Mouse (Mus musculus): ENCODE measurements at regions not wholly inside any gene's neighbourhood (a gene's known extent, or its start where the extent isn't known, plus 50 kb on each side); places are given as distances from the start of the nearest gene placed in this dataset.
A peak's percentile ranks its signal among the peaks of the same experiment; 100 is the strongest.
"Not testable (repeated sequence)": the region's sequence is repeated elsewhere in the genome, so short reads cannot be mapped to it uniquely, and the experiment has no call there.

GRCm38 (mm10) chr6:37692758-37693157 lies 162.8 kb downstream of the Akr1d1 start:
- no peak for DNase-seq (ENCODE audit: low spot score)

GRCm38 (mm10) chr6:37696074-37696473 lies 166.1 kb downstream of the Akr1d1 start:
- no peak for DNase-seq (ENCODE audit: low spot score)

- DNase-seq (ENCODE audit: low spot score): no peak
These were observed 166.7 kb upstream of the Trim24 start for GRCm38 (mm10) chr6:37703946-37704345.

- DNase-seq (ENCODE audit: low spot score): peak; percentile 77
These were observed 164.9 kb upstream of the Trim24 start for GRCm38 (mm10) chr6:37705733-37706145.

DNA sequence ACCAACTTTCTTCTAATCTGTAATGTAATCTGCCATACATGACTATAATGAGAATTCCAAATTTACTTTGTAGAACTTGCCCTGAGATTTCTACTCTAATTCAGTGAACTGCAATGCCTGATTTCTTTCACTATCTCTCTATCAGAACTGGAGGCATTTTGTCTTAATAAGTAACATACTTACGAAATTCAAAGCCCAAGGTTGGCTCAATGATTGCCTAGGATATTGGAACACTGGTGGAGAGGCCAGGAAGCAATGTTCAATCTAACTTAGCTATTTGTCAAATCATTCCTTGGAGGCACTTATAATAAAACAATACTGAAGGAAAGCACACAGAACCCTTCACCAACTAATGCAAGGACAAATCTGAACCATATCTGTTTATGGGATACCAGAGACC lies 162.9 kb upstream of the Trim24 start:
- not testable (repeated sequence) for DNase-seq (ENCODE audit: low spot score)

GRCm38 (mm10) chr6:37711766-37712165 lies 158.8 kb upstream of the Trim24 start:
- no peak for DNase-seq (ENCODE audit: low spot score)

- no peak for DNase-seq (ENCODE audit: low spot score)
These were observed 157.2 kb upstream of the Trim24 start for GRCm38 (mm10) chr6:37713411-37713810.

DNA sequence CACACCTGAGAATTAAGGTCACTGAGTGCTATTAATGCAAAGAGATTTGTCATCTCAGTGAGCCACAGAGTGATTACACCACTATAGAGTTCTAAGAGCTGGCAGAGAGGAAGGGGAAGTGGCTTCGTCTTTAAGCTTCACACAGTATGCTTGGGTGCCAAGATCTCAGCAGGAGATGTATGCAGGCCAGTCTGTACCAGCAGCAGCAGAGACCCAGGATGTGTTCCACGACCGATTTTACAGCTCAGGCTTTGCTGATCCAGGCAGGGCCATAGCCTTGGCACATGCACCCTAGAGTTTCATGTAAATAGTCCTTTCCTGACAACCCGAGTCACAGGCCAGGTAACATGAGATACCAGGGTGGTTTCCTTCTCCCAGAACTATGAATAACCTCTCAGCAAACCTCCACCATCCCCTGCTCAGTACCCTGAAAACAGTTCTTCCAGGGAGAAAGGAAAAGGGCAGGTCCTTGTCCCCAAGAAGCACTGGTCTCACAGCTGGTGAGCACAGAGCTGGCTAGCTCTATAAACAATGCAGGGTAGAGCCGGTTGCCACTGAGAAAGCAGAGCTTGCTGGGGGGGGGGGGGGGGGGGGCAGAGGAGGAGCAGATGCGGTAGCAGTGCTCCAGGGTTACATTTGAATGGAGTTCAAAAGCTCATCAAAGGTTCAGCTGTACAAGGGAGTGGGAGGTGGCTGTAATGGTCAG lies 156.2 kb upstream of the Trim24 start:
- peak; percentile 77 for DNase-seq (ENCODE audit: low spot score)

DNA sequence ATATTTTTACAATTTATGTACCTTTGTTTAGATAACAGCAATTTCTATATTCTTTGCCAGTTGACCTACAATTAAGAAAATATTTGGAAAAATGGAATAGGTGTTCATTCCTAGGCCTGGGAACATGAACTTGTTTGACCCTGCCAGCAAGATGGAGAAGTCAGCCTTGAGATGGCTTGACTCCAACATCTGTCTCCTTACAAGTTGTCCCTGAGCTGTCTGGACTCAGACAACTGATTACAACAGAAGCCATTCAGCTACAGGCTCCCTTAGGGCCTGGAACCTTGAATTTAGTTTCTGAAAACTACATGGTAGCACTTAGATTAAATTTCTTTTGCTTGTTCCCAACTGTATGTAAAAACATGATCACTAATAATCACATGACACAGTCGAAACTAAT lies 148.9 kb upstream of the Trim24 start:
- DNase-seq (ENCODE audit: low spot score): no peak

DNA sequence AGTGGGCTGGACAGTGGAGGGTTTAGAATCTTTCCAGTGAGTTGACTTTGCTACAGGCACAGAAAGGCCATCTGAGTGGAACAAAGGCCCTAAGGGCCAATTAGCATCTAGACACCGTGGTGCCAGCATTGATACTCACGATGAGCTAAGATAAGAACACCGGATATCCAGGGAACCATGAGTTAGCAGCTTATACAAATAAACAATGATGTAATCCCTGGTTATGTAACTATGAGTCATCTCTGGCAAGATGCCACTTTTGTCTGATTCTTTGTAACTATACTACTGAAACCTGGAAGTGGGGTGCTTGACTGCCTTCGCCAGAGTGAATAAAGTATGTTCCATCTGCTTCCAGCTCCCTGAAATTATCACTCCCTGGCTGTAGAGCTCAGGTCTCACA lies 147.3 kb upstream of the Trim24 start:
- peak; percentile 68 for DNase-seq (ENCODE audit: low spot score)

- no peak for DNase-seq (ENCODE audit: low spot score)
These were observed 146.4 kb upstream of the Trim24 start for GRCm38 (mm10) chr6:37724240-37724639.

GRCm38 (mm10) chr6:37728621-37729020 lies 142.0 kb upstream of the Trim24 start:
- no peak for DNase-seq (ENCODE audit: low spot score)

GRCm38 (mm10) chr6:37729165-37729564 lies 141.4 kb upstream of the Trim24 start:
- no peak for DNase-seq (ENCODE audit: low spot score)

- DNase-seq (ENCODE audit: low spot score): no peak
These were observed 139.9 kb upstream of the Trim24 start for GRCm38 (mm10) chr6:37730500-37731239.

DNA sequence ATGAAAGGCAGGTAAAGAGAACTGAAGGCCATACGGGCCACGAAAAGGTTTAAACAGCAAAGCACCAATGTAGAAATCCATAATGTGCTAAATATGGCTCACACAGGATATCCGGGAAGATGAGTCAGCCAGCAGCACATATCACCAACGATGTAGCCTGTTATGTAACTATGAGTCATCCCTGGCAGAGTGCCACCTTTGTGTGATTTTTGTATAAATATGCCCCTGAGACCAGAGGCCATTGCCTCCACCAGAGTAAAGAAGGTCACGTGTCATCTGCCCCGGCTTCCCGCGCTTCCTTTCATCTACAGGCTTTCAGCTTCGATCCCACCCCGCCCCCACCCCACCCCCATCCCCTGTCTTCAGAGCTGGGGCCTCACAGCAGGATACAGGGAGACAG lies 138.2 kb upstream of the Trim24 start:
- DNase-seq (ENCODE audit: low spot score): peak; percentile 76

- peak; percentile 21 for DNase-seq (ENCODE audit: low spot score)
These were observed 135.2 kb upstream of the Trim24 start for GRCm38 (mm10) chr6:37735288-37735961.

- no peak for DNase-seq (ENCODE audit: low spot score)
These were observed 134.7 kb upstream of the Trim24 start for GRCm38 (mm10) chr6:37735962-37736297.

DNA sequence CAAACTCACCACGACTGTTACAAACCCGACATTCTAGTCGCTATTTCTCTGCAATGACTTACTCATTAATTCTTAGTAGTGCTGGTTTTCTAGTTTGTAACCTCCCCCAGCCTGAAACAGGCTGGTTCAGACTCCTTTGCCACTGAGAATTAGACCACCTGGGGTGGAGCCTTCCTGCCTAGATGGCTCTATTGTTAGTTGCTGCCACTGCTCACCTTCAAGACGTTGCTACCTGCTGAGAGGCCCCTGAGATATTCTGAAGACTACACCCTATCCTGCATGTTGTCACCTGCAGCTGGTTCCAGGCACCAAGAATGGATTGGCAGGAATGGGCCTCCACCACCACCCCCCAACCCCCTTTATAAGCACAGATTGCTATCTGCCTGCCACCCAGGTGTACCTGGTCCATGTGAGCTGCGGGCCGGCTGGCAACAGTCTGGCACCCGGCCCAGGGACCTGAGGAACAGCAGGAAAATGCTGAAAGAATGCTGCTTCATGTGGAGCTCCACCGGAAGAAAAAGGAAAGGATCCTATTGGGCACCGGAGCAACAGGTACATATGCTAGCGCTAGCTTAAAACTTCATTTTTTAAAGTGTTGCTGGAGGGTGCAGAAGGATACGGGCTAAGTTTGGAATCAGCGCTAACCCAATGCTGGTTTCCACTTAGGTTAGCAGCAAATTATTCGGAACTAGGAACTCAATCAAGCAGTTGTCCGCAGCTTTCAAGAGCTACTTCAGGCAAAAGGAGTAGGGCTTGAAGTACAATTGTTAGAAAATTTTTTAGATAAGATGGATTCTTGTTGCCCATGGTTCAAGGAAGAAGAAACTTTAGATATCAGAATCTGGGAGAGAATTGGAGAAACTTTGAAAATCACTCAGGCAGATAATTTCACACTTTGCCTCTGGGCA lies 129.4 kb upstream of the Trim24 start:
- DNase-seq (ENCODE audit: low spot score): no peak

DNA sequence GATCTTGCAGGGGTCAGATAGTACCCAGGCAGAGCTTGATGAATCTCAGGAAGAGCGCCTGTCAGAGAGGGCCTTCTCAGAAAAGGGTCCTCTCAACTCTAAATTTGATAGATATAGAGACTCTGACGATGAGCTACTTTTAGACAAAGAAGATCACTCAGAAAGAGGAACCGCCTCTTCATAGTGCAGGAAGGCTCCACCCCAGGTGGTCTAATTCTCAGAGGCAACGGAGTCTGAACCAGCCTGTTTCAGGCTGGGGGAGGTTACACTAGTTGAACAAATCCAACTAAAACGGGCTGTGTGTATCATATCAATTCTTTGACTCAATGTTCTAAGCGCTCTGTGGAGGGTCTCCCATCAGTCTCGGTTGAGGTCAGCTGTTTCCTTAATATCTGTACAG lies 128.7 kb upstream of the Trim24 start:
- DNase-seq (ENCODE audit: low spot score): not testable (repeated sequence)

GRCm38 (mm10) chr6:37744679-37745078 lies 125.9 kb upstream of the Trim24 start:
- no peak for DNase-seq (ENCODE audit: low spot score)

DNA sequence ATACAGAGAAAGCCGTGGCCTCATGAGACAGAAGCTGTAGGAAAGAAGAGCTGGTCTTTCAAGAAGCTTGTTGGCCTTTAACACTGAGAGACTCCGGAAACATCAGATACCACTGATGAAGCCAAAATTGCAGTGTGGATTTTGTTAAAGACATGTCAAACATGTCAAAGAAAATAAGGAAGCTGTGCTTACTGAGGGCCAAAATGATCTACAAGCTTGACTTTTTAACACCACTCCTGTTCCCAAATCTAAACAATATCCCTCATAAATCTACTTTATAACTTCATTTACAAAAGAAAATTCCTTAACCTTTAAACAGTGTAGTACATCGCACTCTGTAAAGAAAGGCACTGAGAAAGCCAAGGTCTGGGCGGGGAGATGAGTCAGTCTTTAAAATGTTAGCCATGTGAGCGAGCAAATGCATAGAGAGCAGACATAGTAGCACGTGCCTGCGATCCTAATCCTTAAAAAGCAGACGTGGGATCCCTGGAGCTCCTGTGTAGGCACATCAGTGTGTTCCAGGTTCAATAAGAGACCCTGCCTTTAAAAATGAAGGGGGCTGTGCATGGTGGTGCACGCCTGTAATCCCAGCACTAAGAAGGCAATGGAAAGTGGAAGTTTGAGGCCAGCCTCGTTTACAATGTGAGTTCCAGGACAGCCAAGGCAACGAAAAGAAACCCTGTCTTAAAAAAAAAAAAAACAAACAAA lies 125.1 kb upstream of the Trim24 start:
- DNase-seq (ENCODE audit: low spot score): no peak

Measured in gastrocnemius, adult 18-20 months (tissue).